In genomic region chr10:68276350-68276975, GRCm38 (mm10) we compare ENCODE assay signal across 8 mouse cellular contexts. TPM values are rescaled to one million over a fixed set of nuclear protein-coding genes. Genes with fewer than 3 reads are reported as not detected.
DNase-seq lines count a peak whose midpoint lies in the region; ATAC-seq and TF ChIP-seq lines count a peak whose summit lies in the region.

No protein-coding gene starts in this region.

- peak overlapping the region; percentile 86 for H3K27ac ChIP-seq in intestine, postnatal 0 days (ENCODE audit: low read depth, low read length)
- peak overlapping the region; percentile 86 for H3K27ac ChIP-seq in limb, embryonic 11.5 days (replicated peaks; ENCODE audit: low read depth, low read length)
- H3K27ac ChIP-seq in midbrain, embryonic 12.5 days (replicated peaks): peak overlapping the region; percentile 81
- H3K27ac ChIP-seq in spleen, adult 2 months (ENCODE audit: insufficient read depth, low read length): peak overlapping the region; percentile 97

- peak; percentile 1; the same call in 1 of the 2 replicates for TF ChIP-seq POLR2A in spleen, adult 2 months (IDR thresholded peaks at IDR 0.05; ENCODE audit: low read depth, low read length)

- peak overlapping the region; percentile 64 for H3K9ac ChIP-seq in intestine, postnatal 0 days (ENCODE audit: low read depth, low read length)
- H3K9ac ChIP-seq in limb, embryonic 11.5 days (ENCODE audit: low read length): peak overlapping the region; percentile 81
- peak overlapping the region; percentile 69 for H3K9ac ChIP-seq in midbrain, embryonic 12.5 days (replicated peaks)

- H3K4me3 ChIP-seq in erythroblast, embryonic 14.5 days (replicated peaks): peak overlapping the region; percentile 62
- peak overlapping the region; percentile 69 for H3K4me3 ChIP-seq in intestine, postnatal 0 days (ENCODE audit: low read depth, low read length)
- H3K4me3 ChIP-seq in limb, embryonic 11.5 days (ENCODE audit: low read depth, low read length): peak overlapping the region; percentile 68
- peak overlapping the region; percentile 66 for H3K4me3 ChIP-seq in midbrain, embryonic 12.5 days
- H3K4me3 ChIP-seq in spleen, adult 2 months (ENCODE audit: extremely low read depth, insufficient read depth, insufficient read length): peak overlapping the region; percentile 93

- peaks cover 14% of the 10 kb centered on the region for H3K4me1 ChIP-seq in erythroblast, embryonic 14.5 days (ENCODE audit: control insufficient read depth)
- peaks cover 3% of the 10 kb centered on the region; the same call in 1 of the 2 replicates for H3K4me1 ChIP-seq in intestine, postnatal 0 days (replicated peaks; ENCODE audit: control insufficient read depth, insufficient read depth, low read length)
- peaks cover 7% of the 10 kb centered on the region for H3K4me1 ChIP-seq in limb, embryonic 11.5 days (ENCODE audit: control insufficient read depth, insufficient read depth, low read length)
- H3K4me1 ChIP-seq in midbrain, embryonic 12.5 days: peaks cover 18% of the 10 kb centered on the region
- H3K4me1 ChIP-seq in spleen, adult 2 months (ENCODE audit: control insufficient read depth, insufficient read depth, insufficient read length): peaks cover 2% of the 10 kb centered on the region; the same call in 1 of the 2 replicates

- no peaks in the 10 kb centered on the region for H3K9me3 ChIP-seq in erythroblast, embryonic 14.5 days (ENCODE audit: control insufficient read depth, low read length)
- no peaks in the 10 kb centered on the region for H3K9me3 ChIP-seq in intestine, postnatal 0 days (ENCODE audit: control insufficient read depth)
- no peaks in the 10 kb centered on the region for H3K9me3 ChIP-seq in limb, embryonic 11.5 days (ENCODE audit: control insufficient read depth, low read length)
- no peaks in the 10 kb centered on the region for H3K9me3 ChIP-seq in midbrain, embryonic 12.5 days

- under 1% methylated on average over 29 of the region's 29 CpGs for WGBS in intestine, postnatal 0 days
- under 1% methylated on average over 29 of the region's 29 CpGs for WGBS in limb, embryonic 11.5 days
- under 1% methylated on average over 29 of the region's 29 CpGs for WGBS in midbrain, embryonic 12.5 days
- under 1% methylated on average over 27 of the region's 29 CpGs for WGBS in spleen, adult 2 months

- ATAC-seq in erythroblast, adult 5-6 weeks (replicated peaks; ENCODE audit: low FRiP score, poor library complexity, severe bottlenecking): no peak; the same call in 1 of the 2 replicates
- peak; percentile 34 for ATAC-seq in granulocyte monocyte progenitor cell, adult 5-6 weeks (replicated peaks; ENCODE audit: poor library complexity, severe bottlenecking)
- ATAC-seq in intestine, postnatal 0 days: peak; percentile 73
- peak; percentile 85 for ATAC-seq in limb, embryonic 11.5 days (ENCODE audit: insufficient number of reproducible peaks, low FRiP score, low TSS enrichment, low read depth)
- ATAC-seq in midbrain, embryonic 12.5 days (ENCODE audit: low FRiP score, low read depth): peak; percentile 64

- peak; percentile 89 for DNase-seq in embryo, embryonic 11 days
- peak; percentile 88 for DNase-seq in limb, embryonic 11.5 days (ENCODE audit: low spot score)
- DNase-seq in spleen, adult 2 months (ENCODE audit: low read depth in 1 of 2, low spot score in 2 of 2): peak; percentile 67 to 72

- H3K4me2 ChIP-seq in intestine, postnatal 0 days (replicated peaks; ENCODE audit: low read depth): peak overlapping the region; percentile 90
- peak overlapping the region; percentile 92 for H3K4me2 ChIP-seq in limb, embryonic 11.5 days (ENCODE audit: low read depth, severe bottlenecking)
- H3K4me2 ChIP-seq in midbrain, embryonic 12.5 days (replicated peaks): peak overlapping the region; percentile 86

- TF ChIP-seq CTCF in intestine, postnatal 0 days (IDR thresholded peaks at IDR 0.05; ENCODE audit: low read depth): no peak
- no peak for TF ChIP-seq CTCF in spleen, adult 2 months (IDR thresholded peaks at IDR 0.05; ENCODE audit: extremely low read depth, insufficient read depth, insufficient read length, insufficient replicate concordance)

- H3K27me3 ChIP-seq in erythroblast, embryonic 14.5 days (ENCODE audit: control insufficient read depth): peaks cover 63% of the 10 kb centered on the region
- no peaks in the 10 kb centered on the region for H3K27me3 ChIP-seq in intestine, postnatal 0 days (replicated peaks; ENCODE audit: control insufficient read depth, insufficient read depth, low read length)
- no peaks in the 10 kb centered on the region for H3K27me3 ChIP-seq in limb, embryonic 11.5 days (ENCODE audit: control insufficient read depth, insufficient read depth, low read length)
- H3K27me3 ChIP-seq in midbrain, embryonic 12.5 days: no peaks in the 10 kb centered on the region
- H3K27me3 ChIP-seq in spleen, adult 2 months (ENCODE audit: control insufficient read depth, insufficient read depth, low read length): no peaks in the 10 kb centered on the region

- H3K36me3 ChIP-seq in erythroblast, embryonic 14.5 days (ENCODE audit: control insufficient read depth): no peaks in the 10 kb centered on the region
- peaks cover 7% of the 10 kb centered on the region; the same call in 1 of the 2 replicates for H3K36me3 ChIP-seq in intestine, postnatal 0 days (ENCODE audit: control insufficient read depth, insufficient read depth)
- H3K36me3 ChIP-seq in limb, embryonic 11.5 days (ENCODE audit: control insufficient read depth, insufficient read depth, low read length): 0 out of 2 replicates have a peak, but pooled peaks cover 2% of the 10 kb centered on the region
- no peaks in the 10 kb centered on the region for H3K36me3 ChIP-seq in midbrain, embryonic 12.5 days
- no peaks in the 10 kb centered on the region; the same call in 1 of the 2 replicates for H3K36me3 ChIP-seq in spleen, adult 2 months (ENCODE audit: control insufficient read depth, insufficient read depth, low read length)

RNA-seq across cellular contexts. Expression of gene Arid5b, which starts 2.1 kb away (rescaled TPM):
- 0.01 TPM in 2 replicates for polyA plus RNA-seq in erythroblast, embryonic 14.5 days (2012)
- total RNA-seq in erythroblast, adult 5-6 weeks (2015; ENCODE audit: low replicate concordance): 7.5 and 11.3 TPM in 2 replicates
- 4.2 and 4.3 TPM in 2 replicates for total RNA-seq in erythroblast, adult 5-6 weeks (2017; ENCODE audit: low replicate concordance)
- 28.4 and 33.7 TPM in 2 replicates for total RNA-seq in granulocyte monocyte progenitor cell, adult 5-6 weeks (2014; fragmentation: Nextera tagmentation)
- 14.1 and 14.8 TPM in 2 replicates for total RNA-seq in granulocyte monocyte progenitor cell, adult 5-6 weeks (2017)
- polyA plus RNA-seq in intestine, postnatal 0 days (2015; fragmentation: Nextera tagmentation; extraction: Ambion mirVana): 15.1 and 17.8 TPM in 2 replicates
- polyA plus RNA-seq in limb, embryonic 11.5 days (2014; fragmentation: Nextera tagmentation; extraction: Ambion mirVana): 42.1 and 44.5 TPM in 2 replicates
- polyA plus RNA-seq in midbrain, embryonic 12.5 days (2016; fragmentation: Nextera tagmentation; extraction: Ambion mirVana): 17.7 and 20.7 TPM in 2 replicates
- 4.5 and 5.5 TPM in 2 replicates for polyA plus RNA-seq in spleen, adult 2 months (2012; rRNA removed)
